Mouse (Mus musculus) hindbrain, embryonic 16.5 days (tissue): Measurements from ENCODE around the gene Rabep2. TPM values are rescaled to one million over a fixed set of nuclear protein-coding genes. Genes with fewer than 3 reads are reported as not detected.

ENCODE experiments used
- ATAC-seq: fragments of 200-750 bp; cut with Nextera tagmentation; 2 replicates; pipeline ENCODE4 v1.8.0; 2017; ENCODE audit warnings: moderate TSS enrichment, moderate library complexity
- H3K27ac ChIP-seq: fragments of 300-500 bp; sonication (generic); 2 replicates; pipeline ENCODE4 v1.5.1; 2014; ENCODE audit warnings: low read depth, mild to moderate bottlenecking, control low read depth, low read length, moderate library complexity
- H3K27me3 ChIP-seq: fragments of 300-500 bp; sonication (generic); replicated peaks from 2 replicates; pipeline ENCODE4 v1.6.1; 2014; ENCODE audit warnings: low read length; ENCODE audit not compliant: control insufficient read depth, insufficient read depth
- H3K36me3 ChIP-seq: fragments of 300-500 bp; sonication (generic); 2 replicates; pipeline ENCODE4 v1.6.1; 2014; ENCODE audit warnings: mild to moderate bottlenecking, low read length, moderate library complexity, mixed read lengths; ENCODE audit not compliant: control insufficient read depth, insufficient read depth
- H3K4me1 ChIP-seq: fragments of 300-500 bp; sonication (generic); 2 replicates; pipeline ENCODE4 v1.6.1; 2014; ENCODE audit warnings: low read depth, low read length; ENCODE audit not compliant: control insufficient read depth, insufficient read depth
- H3K4me2 ChIP-seq: fragments of 300-500 bp; sonication (generic); 2 replicates; pipeline ENCODE4 v1.6.1; 2014; ENCODE audit warnings: mild to moderate bottlenecking, low read length, control low read depth, moderate library complexity
- H3K4me3 ChIP-seq: fragments of 300-500 bp; sonication (generic); 2 replicates; pipeline ENCODE4 v1.5.1; 2014; ENCODE audit warnings: mild to moderate bottlenecking, low read length, control low read depth, moderate library complexity
- H3K9ac ChIP-seq: fragments of 300-500 bp; sonication (generic); 2 replicates; pipeline ENCODE4 v1.6.1; 2014; ENCODE audit warnings: low read depth, mild to moderate bottlenecking, control low read depth, low read length, moderate library complexity
- H3K9me3 ChIP-seq: fragments of 300-500 bp; sonication (generic); 2 replicates; pipeline ENCODE4 v1.6.1; 2014; ENCODE audit warnings: mild to moderate bottlenecking, low read length, moderate library complexity; ENCODE audit not compliant: control insufficient read depth
- WGBS: fragments of 180-500 bp; shearing (Covaris S2); extraction: QIAGEN DNeasy Blood & Tissue Kit; methylation state at CpG from one replicate; pipeline ENCODE4 v1.1.7; 2014; 5-methylcytosine and 5-hydroxymethylcytosine counted together
- polyA plus RNA-seq: library from polyadenylated mRNA; unstranded; fragments of >200 nt; fragmentation: Nextera tagmentation; extraction: Ambion mirVana; gene quantifications from 2 replicates; pipeline ENCODE4 v1.2.1, GENCODE M21; 2015

Rabep2 gene
- polyA plus RNA-seq, 1 experiment from 2014 or later, result 23.1 TPM

DNA sequence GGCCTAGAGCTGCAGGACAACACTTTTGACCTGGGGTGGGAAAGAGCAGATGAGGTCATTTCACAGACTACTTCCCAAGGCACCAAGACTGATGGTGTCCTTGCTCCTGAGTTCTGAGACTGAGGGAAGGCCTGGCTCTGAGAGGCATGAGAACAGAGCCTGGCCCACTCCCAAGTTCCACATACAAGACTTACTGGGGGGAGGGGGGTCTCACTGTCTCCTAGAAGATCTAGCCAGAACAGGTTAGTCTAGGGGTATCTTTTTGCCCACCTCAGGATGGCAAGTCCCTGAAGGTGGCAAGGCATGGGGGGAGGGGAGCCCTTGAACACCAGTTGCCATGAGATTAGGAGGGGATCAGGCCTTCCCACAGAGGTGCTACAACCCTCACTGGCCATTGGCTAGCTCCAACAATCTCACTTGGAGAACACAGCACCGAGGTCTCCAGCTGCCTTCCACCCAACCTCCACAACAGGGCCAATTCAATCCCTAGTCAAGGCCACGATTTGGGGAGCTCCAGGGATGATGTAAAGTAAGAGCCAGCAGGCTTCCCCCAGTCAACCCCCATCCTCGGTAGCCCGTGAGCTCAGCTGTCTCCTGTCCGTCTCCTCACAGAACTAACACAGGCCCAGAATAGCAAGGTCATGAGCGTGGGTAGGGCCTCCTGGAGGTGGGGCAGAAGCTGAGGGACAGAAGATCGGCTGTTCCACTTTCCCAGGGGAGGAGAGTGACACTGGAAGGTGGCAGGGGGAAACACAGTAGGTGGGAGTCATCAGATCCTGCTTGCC is 36.9 kb downstream of the Rabep2 start:
- no peaks in the 10 kb centered on the region for H3K9me3 ChIP-seq
- H3K9ac ChIP-seq, result no peak overlapping the region
- 57% methylated on average over 7 of the region's 7 CpGs for WGBS
- H3K36me3 ChIP-seq, result peaks cover 35% of the 10 kb centered on the region
- H3K4me1 ChIP-seq, result no peaks in the 10 kb centered on the region
- no peak for ATAC-seq
- no peaks in the 10 kb centered on the region for H3K27me3 ChIP-seq
- no peak overlapping the region for H3K27ac ChIP-seq
- no peak overlapping the region for H3K4me2 ChIP-seq
- no peak overlapping the region for H3K4me3 ChIP-seq

DNA sequence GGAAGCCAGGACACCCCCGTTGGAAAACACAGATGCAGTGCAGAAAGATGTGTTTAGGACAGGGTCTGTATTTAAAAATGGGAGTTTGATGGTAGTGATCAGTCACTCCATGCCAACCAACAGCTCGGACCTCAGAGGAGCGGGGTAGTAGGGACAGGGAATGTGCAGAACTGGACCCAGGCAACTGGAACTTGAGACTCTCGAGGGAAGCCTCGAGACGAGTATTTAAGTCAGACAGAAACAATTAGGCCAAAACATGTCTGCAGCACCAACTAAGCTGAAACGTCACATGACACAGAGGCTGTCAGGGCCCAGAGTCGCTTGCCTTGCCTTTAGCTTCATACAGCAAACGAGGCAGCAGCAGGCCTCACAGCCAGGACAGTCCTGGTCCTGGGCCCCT is 37.6 kb downstream of the Rabep2 start:
- no peak overlapping the region for H3K27ac ChIP-seq
- ATAC-seq, result no peak
- H3K36me3 ChIP-seq, result peaks cover 37% of the 10 kb centered on the region
- no peaks in the 10 kb centered on the region for H3K9me3 ChIP-seq
- no peak overlapping the region for H3K4me2 ChIP-seq
- no peaks in the 10 kb centered on the region for H3K27me3 ChIP-seq
- no peak overlapping the region for H3K4me3 ChIP-seq
- H3K9ac ChIP-seq, result no peak overlapping the region
- H3K4me1 ChIP-seq, result no peaks in the 10 kb centered on the region
- WGBS, result 79% methylated on average over 9 of the region's 9 CpGs

DNA sequence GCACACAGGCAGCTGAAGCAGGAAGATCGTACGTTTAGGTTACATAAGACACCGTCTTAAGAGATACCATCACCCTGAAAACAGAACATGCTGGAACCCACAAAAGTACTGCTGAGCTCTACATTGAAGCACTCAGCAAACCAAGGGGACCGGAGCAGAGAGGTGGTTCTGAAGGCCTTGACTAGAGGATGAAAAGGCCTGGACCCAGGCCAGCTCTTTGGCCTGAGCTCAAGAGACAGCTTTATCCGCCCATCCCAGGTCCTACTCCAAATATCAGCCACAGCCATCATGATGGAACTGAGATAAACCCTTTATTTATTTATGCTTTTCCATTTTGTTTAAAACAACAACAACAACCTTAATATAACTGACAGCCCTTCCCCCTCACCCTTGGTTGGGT is 38.1 kb downstream of the Rabep2 start:
- 86% methylated on average over 5 of the region's 5 CpGs for WGBS
- H3K36me3 ChIP-seq, result peaks cover 43% of the 10 kb centered on the region
- ATAC-seq, result no peak

DNA sequence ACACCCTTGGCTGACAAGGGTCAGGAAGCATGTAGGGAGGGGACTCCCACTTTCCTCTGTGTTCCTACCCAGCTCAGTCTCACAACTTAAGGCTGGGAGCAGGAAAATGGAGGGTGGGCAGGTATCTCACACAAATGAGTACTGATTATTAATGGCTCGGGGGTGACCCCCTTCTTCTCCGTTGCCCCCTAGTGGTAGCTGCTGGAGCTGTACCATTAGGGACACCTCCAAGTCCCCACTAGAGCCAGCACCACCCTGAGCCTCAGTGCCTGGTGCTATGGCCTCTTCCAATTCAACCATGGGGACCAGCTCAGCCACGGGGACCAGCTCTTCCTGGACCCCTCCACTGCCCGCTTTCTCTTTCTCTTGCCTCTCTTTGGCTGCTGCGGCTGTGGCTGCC is 38.7 kb downstream of the Rabep2 start:
- Histone ChIP-seq H3K9me3 (no peaks in the 10 kb centered on the region), H3K4me2 (no peak overlapping the region), H3K36me3 (peaks cover 48% of the 10 kb centered on the region), H3K27me3 (no peaks in the 10 kb centered on the region), H3K9ac (no peak overlapping the region), H3K4me3 (no peak overlapping the region), H3K27ac (no peak overlapping the region), H3K4me1 (no peaks in the 10 kb centered on the region)
- 73% methylated on average over 5 of the region's 5 CpGs for WGBS
- no peak for ATAC-seq

More for the DNA sequence above, 38.1 kb downstream of the Rabep2 start:
- no peak overlapping the region for H3K27ac ChIP-seq
- no peak overlapping the region for H3K4me2 ChIP-seq
- H3K9ac ChIP-seq, result no peak overlapping the region
- no peaks in the 10 kb centered on the region for H3K9me3 ChIP-seq
- H3K4me3 ChIP-seq, result no peak overlapping the region
- H3K4me1 ChIP-seq, result no peaks in the 10 kb centered on the region
- no peaks in the 10 kb centered on the region for H3K27me3 ChIP-seq

DNA sequence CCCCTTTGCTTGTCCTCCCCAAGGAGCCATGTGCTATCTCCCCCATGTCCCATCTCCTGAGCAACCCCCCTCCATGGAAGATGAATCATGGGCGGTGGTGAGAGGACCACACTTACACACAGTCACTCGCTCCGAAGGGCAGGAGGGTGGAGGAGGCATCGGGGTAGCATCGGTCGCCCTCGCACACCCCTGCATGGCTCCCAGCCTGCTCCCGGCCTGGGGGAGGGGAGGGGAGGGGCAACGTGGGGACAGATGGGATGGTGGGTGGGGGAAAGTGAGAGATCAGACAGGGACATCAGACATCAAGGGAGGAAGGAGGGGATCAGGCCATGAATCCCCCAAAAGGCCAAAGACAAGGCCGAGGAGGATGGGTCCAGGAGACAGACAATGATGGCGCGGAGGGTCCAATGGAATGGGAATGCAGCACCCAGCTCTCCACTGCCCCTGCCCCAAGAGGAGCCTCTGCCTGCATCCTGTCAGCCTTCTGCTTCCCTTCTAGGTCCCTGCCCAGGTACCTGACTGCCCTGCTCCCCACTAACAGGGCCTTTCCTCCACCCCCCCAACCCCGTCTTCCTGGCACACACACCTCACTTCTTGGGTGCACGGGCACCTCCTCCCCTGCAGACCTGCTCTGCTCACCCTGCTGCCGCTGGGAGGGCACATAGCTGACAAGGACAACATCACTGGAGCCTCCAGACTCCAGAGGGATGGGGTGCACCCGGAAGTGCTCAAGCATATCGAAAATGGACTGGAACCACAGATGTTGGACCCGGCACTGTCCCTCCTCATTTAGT is 39.5 kb downstream of the Rabep2 start:
- ATAC-seq, result no peak
- H3K9me3 ChIP-seq, result no peaks in the 10 kb centered on the region
- no peak overlapping the region for H3K27ac ChIP-seq
- no peak overlapping the region; the same call in 1 of the 2 replicates for H3K9ac ChIP-seq
- H3K4me2 ChIP-seq, result no peak overlapping the region
- H3K27me3 ChIP-seq, result no peaks in the 10 kb centered on the region
- H3K4me1 ChIP-seq, result peaks cover under 1% of the 10 kb centered on the region; the same call in 1 of the 2 replicates
- H3K4me3 ChIP-seq, result no peak overlapping the region
- 88% methylated on average over 16 of the region's 18 CpGs for WGBS
- H3K36me3 ChIP-seq, result peaks cover 52% of the 10 kb centered on the region

DNA sequence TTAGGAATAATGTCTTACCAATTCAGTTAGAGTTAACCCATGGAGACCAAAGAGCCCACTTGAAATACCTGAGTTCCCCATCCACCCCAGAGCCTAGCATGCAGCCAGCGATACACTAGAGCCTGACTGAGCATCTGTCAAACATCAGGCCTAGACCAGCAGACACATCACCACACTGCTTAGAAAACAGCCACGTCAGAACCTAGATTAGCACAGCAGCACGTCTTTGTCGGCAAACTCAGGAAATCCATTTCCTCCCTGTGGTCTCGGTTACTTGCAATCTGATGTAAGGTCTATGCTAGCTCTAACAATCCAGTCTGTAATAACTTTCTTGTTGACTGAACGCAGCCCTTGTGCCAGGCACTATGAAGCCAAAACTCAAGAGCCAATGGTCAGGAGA is 41.5 kb downstream of the Rabep2 start:
- WGBS, result 89% methylated on average over 6 of the region's 6 CpGs
- Histone ChIP-seq H3K4me3 (no peak overlapping the region), H3K27me3 (no peaks in the 10 kb centered on the region), H3K9ac (no peak overlapping the region), H3K27ac (no peak overlapping the region), H3K4me1 (peaks cover 13% of the 10 kb centered on the region), H3K36me3 (peaks cover 52% of the 10 kb centered on the region), H3K4me2 (no peak overlapping the region), H3K9me3 (no peaks in the 10 kb centered on the region)
- no peak for ATAC-seq

DNA sequence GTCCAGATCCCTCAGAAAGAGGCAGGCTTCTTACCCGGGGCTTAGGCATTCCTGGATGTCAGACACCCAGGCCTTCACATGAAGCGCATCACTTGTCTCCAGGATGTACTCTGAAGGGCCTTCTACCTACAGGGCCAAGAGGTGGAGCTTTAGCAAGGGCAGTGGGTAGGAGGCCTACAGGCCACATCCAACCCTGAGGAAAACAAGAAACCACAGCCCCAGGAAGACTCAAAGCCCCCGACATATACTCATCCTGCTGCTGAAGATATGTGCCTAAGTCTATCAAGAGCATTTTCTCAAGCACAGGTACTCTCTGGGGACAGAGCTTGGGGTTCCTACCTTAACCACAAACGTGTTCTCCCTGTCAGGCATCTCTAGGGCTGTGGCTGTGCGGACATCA is 42.8 kb downstream of the Rabep2 start:
- Histone ChIP-seq H3K9me3 (no peaks in the 10 kb centered on the region), H3K4me2 (no peak overlapping the region), H3K9ac (no peak overlapping the region), H3K4me1 (peaks cover 16% of the 10 kb centered on the region), H3K4me3 (no peak overlapping the region), H3K27me3 (no peaks in the 10 kb centered on the region), H3K27ac (no peak overlapping the region), H3K36me3 (peaks cover 48% of the 10 kb centered on the region)
- ATAC-seq, result no peak
- WGBS, result 86% methylated on average over 5 of the region's 5 CpGs

DNA sequence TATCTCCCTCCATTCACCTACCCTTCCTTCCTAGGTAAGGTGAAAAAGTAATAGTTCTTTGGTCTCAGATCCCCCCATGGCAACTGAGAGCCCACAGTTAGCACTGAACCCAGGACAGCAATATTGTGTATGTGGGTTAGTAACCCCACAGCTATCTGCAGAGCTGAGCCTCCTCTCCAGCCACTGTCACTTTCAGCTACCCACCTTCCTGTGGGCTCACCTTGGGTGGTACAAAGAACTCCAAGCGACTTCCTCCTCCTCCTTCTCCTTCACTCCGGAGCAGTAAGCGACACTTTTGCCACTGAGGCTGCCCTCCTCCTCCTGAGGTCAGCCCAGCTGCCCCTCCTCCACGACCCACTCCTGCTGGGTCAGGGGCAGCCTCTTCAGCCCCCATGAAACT is 43.3 kb downstream of the Rabep2 start:
- WGBS, result 92% methylated on average over 4 of the region's 4 CpGs
- H3K27ac ChIP-seq, result no peak overlapping the region
- no peaks in the 10 kb centered on the region for H3K9me3 ChIP-seq
- no peak overlapping the region for H3K4me3 ChIP-seq
- peaks cover 16% of the 10 kb centered on the region for H3K4me1 ChIP-seq
- H3K9ac ChIP-seq, result no peak overlapping the region
- no peak for ATAC-seq
- no peaks in the 10 kb centered on the region for H3K27me3 ChIP-seq
- no peak overlapping the region for H3K4me2 ChIP-seq
- peaks cover 44% of the 10 kb centered on the region for H3K36me3 ChIP-seq

DNA sequence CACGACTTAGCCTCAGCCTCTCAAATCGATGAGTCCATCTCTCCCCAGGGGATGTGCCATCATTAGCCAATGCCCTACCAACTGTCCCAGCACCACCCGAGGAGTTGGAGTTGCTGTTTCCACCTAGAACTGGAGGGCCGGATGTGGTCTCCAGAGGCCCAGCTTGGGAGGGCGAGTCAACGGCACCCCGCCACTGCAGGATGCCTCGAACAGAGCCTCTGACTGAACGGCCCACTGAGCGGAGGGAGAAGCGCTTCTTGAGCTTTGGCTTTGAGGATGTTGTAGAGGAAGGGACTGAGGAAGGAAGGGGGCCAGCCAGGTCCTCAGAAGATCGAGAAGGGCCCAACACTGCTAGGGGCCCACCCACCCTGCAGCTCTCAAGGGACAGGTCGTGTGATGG is 43.7 kb downstream of the Rabep2 start:
- H3K4me3 ChIP-seq, result no peak overlapping the region

More for the DNA sequence above, 43.7 kb downstream of the Rabep2 start:
- Histone ChIP-seq H3K27ac (no peak overlapping the region), H3K9ac (no peak overlapping the region), H3K36me3 (peaks cover 39% of the 10 kb centered on the region), H3K4me2 (no peak overlapping the region), H3K9me3 (no peaks in the 10 kb centered on the region), H3K27me3 (no peaks in the 10 kb centered on the region), H3K4me1 (peaks cover 16% of the 10 kb centered on the region)
- 91% methylated on average over 13 of the region's 13 CpGs for WGBS
- ATAC-seq, result no peak
